Mouse (Mus musculus): ENCODE data around the gene Isoc2a. TPM values are rescaled to one million over a fixed set of nuclear protein-coding genes. Genes with fewer than 3 reads are reported as not detected.
"Not testable (repeated sequence)": the region's sequence is repeated elsewhere in the genome, so short reads cannot be mapped to it uniquely, and the experiment has no call there.

The Isoc2a gene
- polyA plus RNA-seq, 1 experiment: 21.3 TPM

DNA sequence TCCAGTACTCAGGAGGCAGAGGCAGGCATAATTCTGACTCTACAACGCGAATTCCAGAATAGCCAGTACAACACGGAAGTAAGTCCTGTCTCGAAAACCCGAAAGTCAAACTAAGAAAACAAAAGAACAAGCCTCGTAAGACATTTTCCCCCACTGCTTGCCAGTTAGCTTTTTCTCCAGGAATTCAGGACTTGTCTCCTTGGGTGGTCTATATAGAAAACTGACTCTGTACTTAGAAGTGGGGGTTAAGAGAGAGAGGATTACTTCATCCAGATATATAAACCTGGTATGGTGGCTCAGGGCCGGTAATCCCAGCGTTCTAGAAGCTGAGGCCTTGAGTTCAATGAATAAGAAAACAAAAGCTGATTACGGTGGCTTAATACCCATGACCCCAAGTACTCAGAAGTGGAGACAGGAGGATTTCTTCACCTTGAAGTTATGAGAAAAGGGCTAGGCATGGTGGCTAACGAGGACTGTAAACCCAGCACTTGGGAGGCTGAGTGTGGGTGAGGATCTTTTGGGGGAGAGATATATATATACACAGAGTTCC, 10.2 kb upstream of the Isoc2a start:
- Histone ChIP-seq H3K4me1 (ENCODE audit: control insufficient read depth, insufficient read depth, low read length) (no peaks in the 10 kb centered on the region; the same call in 1 of the 2 replicates), H3K4me3 (replicated peaks; ENCODE audit: control insufficient read depth, low read depth, low read length) (peak overlapping the region; percentile 78), H3K27ac (ENCODE audit: control insufficient read depth, insufficient read depth, low read depth, low read length, poor library complexity) (peak overlapping the region; percentile 67; the same call in 1 of the 2 replicates)
- 18% methylated on average over 10 of the region's 10 CpGs for WGBS
- TF ChIP-seq POLR2A (IDR thresholded peaks at IDR 0.05; ENCODE audit: borderline replicate concordance, control insufficient read depth, low read depth, low read length) (no peak), CTCF (IDR thresholded peaks at IDR 0.05; ENCODE audit: control insufficient read depth, insufficient read depth, low read length) (no peak)

DNA sequence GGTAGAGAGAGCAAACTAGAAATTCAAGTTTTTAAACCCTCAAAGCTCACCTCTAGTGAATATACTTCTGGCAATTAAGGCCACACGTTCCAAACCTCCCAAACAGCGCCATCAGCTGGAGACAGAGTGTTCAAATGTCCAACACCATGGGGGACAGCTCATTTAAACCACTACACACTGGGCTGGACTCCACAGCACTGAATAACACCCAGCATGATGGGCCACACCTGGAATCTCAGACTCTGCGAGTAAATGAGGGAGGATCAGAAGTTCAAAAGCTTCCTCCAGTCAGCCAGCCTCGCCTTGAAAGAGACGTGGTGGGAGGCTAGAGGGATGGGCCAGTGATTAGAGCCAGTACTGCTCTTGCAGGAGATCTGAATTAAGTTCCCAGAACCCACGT, 6.8 kb upstream of the Isoc2a start, which contains the start of gene Isoc2b:
TSS of gene Isoc2b (minus strand) at position 126 of the 400 bp plus-strand sequence.
- WGBS: 58% methylated on average over 6 of the region's 6 CpGs
- no peak for TF ChIP-seq POLR2A (IDR thresholded peaks at IDR 0.05; ENCODE audit: borderline replicate concordance, control insufficient read depth, low read depth, low read length)
- TF ChIP-seq CTCF (IDR thresholded peaks at IDR 0.05; ENCODE audit: control insufficient read depth, insufficient read depth, low read length): no peak
- no peak within 1 kb of the TSS for H3K4me3 ChIP-seq (replicated peaks; ENCODE audit: control insufficient read depth, low read depth, low read length)
- H3K4me1 ChIP-seq (ENCODE audit: control insufficient read depth, insufficient read depth, low read length): no peaks in the 10 kb centered on the region; the same call in 1 of the 2 replicates
- no peak within 1 kb of the TSS for H3K27ac ChIP-seq (ENCODE audit: control insufficient read depth, insufficient read depth, low read depth, low read length, poor library complexity)

DNA sequence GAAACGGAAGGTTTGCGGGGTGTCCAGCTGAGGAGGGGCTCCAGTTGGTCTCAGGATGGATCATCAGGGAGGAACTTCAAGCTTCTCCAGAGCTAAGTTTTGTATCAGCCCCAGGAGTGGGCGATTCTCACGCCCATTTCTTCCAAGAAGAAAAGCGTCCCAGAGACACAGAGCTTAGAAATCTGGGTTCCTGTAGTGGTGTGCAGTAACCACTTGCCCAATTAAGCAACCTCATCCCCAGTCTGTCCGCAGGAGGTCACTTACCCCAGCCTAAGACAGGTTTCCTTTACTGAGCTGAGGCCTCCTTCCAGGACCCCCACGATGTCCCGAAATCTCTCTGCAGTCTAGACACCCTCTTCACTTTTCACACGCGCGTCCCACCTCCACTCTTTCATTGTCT, 273 bp downstream of the Isoc2a start:
- Histone ChIP-seq H3K27ac (ENCODE audit: control insufficient read depth, insufficient read depth, low read depth, low read length, poor library complexity) (no peak overlapping the region), H3K4me3 (replicated peaks; ENCODE audit: control insufficient read depth, low read depth, low read length) (peak overlapping the region; percentile 78)
- 1% methylated on average over 11 of the region's 11 CpGs for WGBS

DNA sequence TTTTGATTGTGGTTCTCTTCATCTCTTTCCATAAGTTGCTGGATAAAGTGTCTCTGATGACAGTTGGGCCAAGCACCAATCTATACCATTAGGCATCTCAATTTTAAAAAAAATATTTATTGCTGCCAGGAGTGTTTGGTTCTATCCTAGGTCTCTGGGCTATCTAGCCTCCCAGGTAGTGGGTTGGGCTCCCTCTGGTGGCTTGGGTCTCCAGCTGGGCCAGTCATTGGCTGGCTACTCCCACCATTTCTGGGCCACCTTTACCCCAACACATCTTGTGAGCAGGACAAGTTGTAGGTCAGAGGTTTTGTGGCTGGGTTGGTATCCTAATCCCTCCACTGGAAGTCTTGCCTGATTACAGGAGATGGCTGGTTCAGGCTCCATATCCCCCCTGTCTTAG, 1.2 kb downstream of the Isoc2a start:
- Histone ChIP-seq H3K27ac (ENCODE audit: control insufficient read depth, insufficient read depth, low read depth, low read length, poor library complexity) (no peak overlapping the region), H3K4me3 (replicated peaks; ENCODE audit: control insufficient read depth, low read depth, low read length) (no peak overlapping the region), H3K4me1 (ENCODE audit: control insufficient read depth, insufficient read depth, low read length) (no peaks in the 10 kb centered on the region; the same call in 1 of the 2 replicates)

More for the DNA sequence above, 273 bp downstream of the Isoc2a start:
- no peak for TF ChIP-seq POLR2A (IDR thresholded peaks at IDR 0.05; ENCODE audit: borderline replicate concordance, control insufficient read depth, low read depth, low read length)
- no peak for TF ChIP-seq CTCF (IDR thresholded peaks at IDR 0.05; ENCODE audit: control insufficient read depth, insufficient read depth, low read length)
- no peaks in the 10 kb centered on the region; the same call in 1 of the 2 replicates for H3K4me1 ChIP-seq (ENCODE audit: control insufficient read depth, insufficient read depth, low read length)

DNA sequence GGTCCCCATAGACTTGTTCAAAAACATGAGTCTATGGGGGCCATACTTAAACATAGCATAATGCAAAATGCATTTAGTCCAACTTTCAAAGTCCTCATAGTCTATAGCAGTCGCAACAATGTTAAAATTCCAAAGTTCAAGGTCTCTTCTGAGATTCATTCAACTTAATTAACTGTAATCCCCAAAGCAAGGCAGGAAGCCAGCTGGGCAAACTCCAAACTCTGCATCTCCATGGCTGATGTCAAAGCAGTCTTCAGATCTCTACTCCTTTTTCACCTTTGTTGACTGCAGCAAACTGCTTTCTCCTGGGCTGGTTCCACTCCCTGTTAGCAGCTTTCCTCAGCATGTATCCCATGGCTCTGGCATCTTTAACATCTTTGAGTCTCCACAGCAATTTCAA, 2.1 kb downstream of the Isoc2a start:
- WGBS: 89% methylated on average over 1 of the region's 1 CpGs
- not testable (repeated sequence) for H3K4me3 ChIP-seq (replicated peaks; ENCODE audit: control insufficient read depth, low read depth, low read length); H3K27ac ChIP-seq (ENCODE audit: control insufficient read depth, insufficient read depth, low read depth, low read length, poor library complexity); H3K4me1 ChIP-seq (ENCODE audit: control insufficient read depth, insufficient read depth, low read length)

More for the DNA sequence above, 1.2 kb downstream of the Isoc2a start:
- TF ChIP-seq POLR2A (IDR thresholded peaks at IDR 0.05; ENCODE audit: borderline replicate concordance, control insufficient read depth, low read depth, low read length): no peak
- TF ChIP-seq CTCF (IDR thresholded peaks at IDR 0.05; ENCODE audit: control insufficient read depth, insufficient read depth, low read length): peak; percentile 53

DNA sequence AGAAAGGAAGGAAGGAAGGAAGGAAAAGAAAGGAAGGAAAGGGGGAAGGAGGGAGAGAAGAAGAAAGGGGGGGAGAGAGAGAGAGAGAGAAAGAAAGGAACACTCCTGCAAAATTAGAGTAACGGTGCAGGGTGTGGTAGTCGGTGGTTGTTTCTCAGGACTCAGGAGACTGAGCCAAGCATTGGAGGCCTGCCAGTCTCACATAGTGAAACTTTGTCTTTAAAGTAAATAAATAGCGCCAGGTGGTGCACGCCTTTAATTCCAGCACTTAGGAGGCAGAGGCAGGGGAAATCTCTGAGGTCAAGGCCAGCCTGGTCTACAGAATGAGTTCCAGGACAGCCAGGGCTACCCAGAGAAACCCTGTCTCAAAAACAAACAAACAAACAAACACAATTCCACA, 9.7 kb downstream of the Isoc2a start:
- WGBS: 72% methylated on average over 4 of the region's 4 CpGs
- H3K4me1 ChIP-seq (ENCODE audit: control insufficient read depth, insufficient read depth, low read length): no peaks in the 10 kb centered on the region
- H3K27ac ChIP-seq (ENCODE audit: control insufficient read depth, insufficient read depth, low read depth, low read length, poor library complexity): no peak overlapping the region
- TF ChIP-seq POLR2A (IDR thresholded peaks at IDR 0.05; ENCODE audit: borderline replicate concordance, control insufficient read depth, low read depth, low read length) (no peak), CTCF (IDR thresholded peaks at IDR 0.05; ENCODE audit: control insufficient read depth, insufficient read depth, low read length) (no peak)
- no peak overlapping the region for H3K4me3 ChIP-seq (replicated peaks; ENCODE audit: control insufficient read depth, low read depth, low read length)

DNA sequence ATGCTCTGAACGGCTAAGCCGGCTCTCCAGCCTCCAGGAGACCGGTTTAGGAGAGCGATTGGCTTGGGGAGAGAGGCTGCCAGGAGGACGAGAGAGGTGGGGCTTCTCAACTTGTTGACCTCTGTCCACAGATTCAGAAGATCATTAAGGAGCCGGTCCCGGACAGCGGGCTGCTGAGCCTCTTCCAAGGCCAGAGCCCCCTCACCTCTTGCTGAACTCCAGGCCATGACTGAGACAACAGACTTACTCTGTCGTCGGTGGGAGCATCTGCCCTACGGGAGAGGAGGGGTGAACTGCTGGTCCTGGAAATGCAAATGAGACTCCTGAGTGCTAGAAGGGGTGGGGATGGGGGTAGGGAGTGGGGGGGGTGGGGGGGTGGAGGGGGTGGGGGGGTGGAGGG, 18.2 kb downstream of the Isoc2a start:
- 85% methylated on average over 11 of the region's 11 CpGs for WGBS

DNA sequence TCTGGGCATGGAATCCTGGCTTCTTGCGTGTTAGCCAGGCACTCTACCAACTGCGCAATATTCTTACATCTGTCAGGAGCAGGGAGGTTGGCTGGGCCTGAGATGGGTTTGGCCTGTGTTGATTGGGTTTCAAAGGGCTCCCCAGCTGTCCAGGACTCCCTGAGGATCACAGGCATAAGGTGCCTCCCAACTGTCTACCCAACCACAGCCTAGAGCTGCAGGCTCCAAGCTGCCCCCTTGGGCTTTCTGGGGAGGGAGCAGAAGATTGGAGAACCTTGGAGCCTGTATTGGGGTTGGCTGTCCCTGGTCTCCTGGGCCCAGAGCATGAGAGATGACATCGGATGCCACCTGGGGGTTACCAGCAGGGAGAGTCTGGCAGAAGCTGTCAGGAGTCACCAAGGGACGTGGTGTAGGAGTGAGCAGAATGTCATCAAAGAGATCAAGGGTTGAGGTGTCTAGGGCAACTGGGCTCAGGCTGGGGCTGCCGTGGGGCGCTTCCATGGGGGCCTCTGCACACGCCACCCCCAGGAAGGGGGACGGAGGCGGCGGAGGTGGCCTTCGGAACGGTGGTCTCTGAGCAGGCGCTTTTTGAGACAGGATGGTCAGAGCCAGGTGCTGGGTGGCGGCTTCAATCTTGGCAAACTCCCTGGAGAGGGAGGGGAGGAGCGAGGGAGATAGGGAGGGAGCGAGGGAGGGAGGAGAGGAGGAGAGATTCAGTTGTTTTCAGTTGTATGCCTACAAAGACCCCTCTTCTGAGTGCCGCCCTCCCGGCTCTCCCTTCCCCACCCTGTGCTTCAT, 22.1 kb downstream of the Isoc2a start:
- no peak for TF ChIP-seq POLR2A (IDR thresholded peaks at IDR 0.05; ENCODE audit: borderline replicate concordance, control insufficient read depth, low read depth, low read length)
- 53% methylated on average over 18 of the region's 18 CpGs for WGBS
- Histone ChIP-seq H3K4me1 (ENCODE audit: control insufficient read depth, insufficient read depth, low read length) (no peaks in the 10 kb centered on the region), H3K27ac (ENCODE audit: control insufficient read depth, insufficient read depth, low read depth, low read length, poor library complexity) (no peak overlapping the region), H3K4me3 (replicated peaks; ENCODE audit: control insufficient read depth, low read depth, low read length) (no peak overlapping the region)

More for the DNA sequence above, 18.2 kb downstream of the Isoc2a start:
- no peak for TF ChIP-seq POLR2A (IDR thresholded peaks at IDR 0.05; ENCODE audit: borderline replicate concordance, control insufficient read depth, low read depth, low read length)
- TF ChIP-seq CTCF (IDR thresholded peaks at IDR 0.05; ENCODE audit: control insufficient read depth, insufficient read depth, low read length): no peak
- no peak overlapping the region for H3K4me3 ChIP-seq (replicated peaks; ENCODE audit: control insufficient read depth, low read depth, low read length)
- no peak overlapping the region for H3K27ac ChIP-seq (ENCODE audit: control insufficient read depth, insufficient read depth, low read depth, low read length, poor library complexity)
- H3K4me1 ChIP-seq (ENCODE audit: control insufficient read depth, insufficient read depth, low read length): no peaks in the 10 kb centered on the region

All from bone marrow, adult 2 months (tissue).